Mouse (Mus musculus): ENCODE measurements at regions not wholly inside any gene's neighbourhood (a gene's known extent, or its start where the extent isn't known, plus 50 kb on each side); places are given as distances from the start of the nearest gene placed in this dataset.

GRCm38 (mm10) chr1:137588304-137589300, 586.9 kb downstream of the Ptprc start:
- Histone ChIP-seq H3K9ac (no peak overlapping the region), H3K4me3 (replicated peaks) (no peak overlapping the region), H3K27me3 (no peaks in the 10 kb centered on the region), H3K36me3 (replicated peaks) (no peaks in the 10 kb centered on the region), H3K27ac (replicated peaks) (no peak overlapping the region), H3K4me2 (no peak overlapping the region), H3K9me3 (replicated peaks) (no peaks in the 10 kb centered on the region), H3K4me1 (replicated peaks) (no peaks in the 10 kb centered on the region)
- ATAC-seq (ENCODE audit: insufficient read depth) = no peak
- WGBS (ENCODE audit: insufficient replicate concordance) = 57% methylated on average over 6 of the region's 6 CpGs

GRCm38 (mm10) chr1:137587481-137588228, 587.9 kb downstream of the Ptprc start:
- Histone ChIP-seq H3K27ac (replicated peaks) (no peak overlapping the region), H3K9ac (no peak overlapping the region), H3K27me3 (no peaks in the 10 kb centered on the region), H3K4me2 (no peak overlapping the region), H3K4me1 (replicated peaks) (no peaks in the 10 kb centered on the region), H3K36me3 (replicated peaks) (no peaks in the 10 kb centered on the region), H3K9me3 (replicated peaks) (no peaks in the 10 kb centered on the region), H3K4me3 (replicated peaks) (no peak overlapping the region)
- 67% methylated on average over 12 of the region's 12 CpGs for WGBS (ENCODE audit: insufficient replicate concordance)
- no peak for ATAC-seq (ENCODE audit: insufficient read depth)

- Histone ChIP-seq H3K4me1 (replicated peaks) (no peaks in the 10 kb centered on the region), H3K27ac (replicated peaks) (no peak overlapping the region), H3K27me3 (no peaks in the 10 kb centered on the region), H3K36me3 (replicated peaks) (no peaks in the 10 kb centered on the region), H3K4me3 (replicated peaks) (no peak overlapping the region), H3K4me2 (no peak overlapping the region), H3K9me3 (replicated peaks) (no peaks in the 10 kb centered on the region), H3K9ac (no peak overlapping the region)
- ATAC-seq (ENCODE audit: insufficient read depth) = no peak
- 55% methylated on average over 6 of the region's 6 CpGs for WGBS (ENCODE audit: insufficient replicate concordance)
Observed at GRCm38 (mm10) chr1:137584696-137585095, 590.8 kb downstream of the Ptprc start.

DNA sequence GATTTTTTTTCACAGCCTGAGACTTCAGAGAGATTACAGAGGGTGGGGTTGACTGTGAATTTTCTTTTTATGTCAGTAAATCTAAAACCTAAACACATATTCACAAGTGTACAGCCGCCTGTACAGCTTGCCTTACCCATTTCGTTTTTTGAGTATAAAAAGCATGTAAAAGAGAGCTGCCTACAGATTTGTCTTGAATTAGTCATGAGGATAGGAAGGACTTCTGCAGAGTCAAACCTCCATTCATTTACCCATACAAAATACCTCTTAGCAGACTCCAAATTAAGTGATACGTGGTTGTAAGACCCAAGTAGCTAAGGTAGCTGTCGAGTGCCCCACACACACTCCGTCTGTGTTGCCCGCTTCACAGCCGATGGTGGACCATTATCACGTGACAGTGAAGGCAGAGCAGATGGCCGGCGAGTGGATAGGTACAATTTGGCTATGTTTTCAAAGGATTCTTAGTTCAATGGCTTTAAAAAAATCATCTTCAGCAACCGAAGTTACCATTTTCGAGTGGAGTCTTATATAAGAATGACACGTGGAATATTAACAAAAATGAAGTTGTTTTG, 591.3 kb downstream of the Ptprc start:
- no peak overlapping the region for H3K4me2 ChIP-seq
- H3K36me3 ChIP-seq (replicated peaks) = no peaks in the 10 kb centered on the region
- H3K4me3 ChIP-seq (replicated peaks) = no peak overlapping the region
- H3K9ac ChIP-seq = no peak overlapping the region
- no peak overlapping the region for H3K27ac ChIP-seq (replicated peaks)
- no peak for ATAC-seq (ENCODE audit: insufficient read depth)
- H3K4me1 ChIP-seq (replicated peaks) = no peaks in the 10 kb centered on the region
- 72% methylated on average over 13 of the region's 13 CpGs for WGBS (ENCODE audit: insufficient replicate concordance)
- no peaks in the 10 kb centered on the region for H3K27me3 ChIP-seq
- no peaks in the 10 kb centered on the region for H3K9me3 ChIP-seq (replicated peaks)

DNA sequence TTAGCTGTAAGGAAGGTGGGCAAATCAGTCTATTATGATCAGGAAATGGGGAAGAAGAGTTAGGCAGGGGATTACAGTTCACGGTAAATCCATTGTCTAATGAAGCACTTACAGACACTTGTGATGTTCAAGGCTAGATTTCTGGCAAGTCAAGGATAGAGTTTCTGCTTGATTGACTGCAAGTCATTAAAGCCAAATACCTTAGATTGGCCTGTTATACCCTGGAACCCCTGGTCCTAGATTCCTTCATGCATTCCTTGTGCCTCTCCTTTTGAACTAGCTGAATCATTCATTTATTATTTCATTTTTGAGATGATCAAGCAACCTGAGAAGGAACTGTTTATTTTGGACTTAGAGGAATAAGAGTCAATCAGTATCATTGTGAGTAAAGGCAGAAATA, 597.9 kb downstream of the Ptprc start:
- H3K36me3 ChIP-seq (replicated peaks) = no peaks in the 10 kb centered on the region
- no peaks in the 10 kb centered on the region for H3K9me3 ChIP-seq (replicated peaks)
- ATAC-seq (ENCODE audit: insufficient read depth) = no peak
- no peak overlapping the region for H3K4me2 ChIP-seq
- 83% methylated on average over 1 of the region's 1 CpGs for WGBS (ENCODE audit: insufficient replicate concordance)
- no peaks in the 10 kb centered on the region for H3K4me1 ChIP-seq (replicated peaks)
- no peak overlapping the region for H3K9ac ChIP-seq
- H3K27ac ChIP-seq (replicated peaks) = no peak overlapping the region
- H3K4me3 ChIP-seq (replicated peaks) = no peak overlapping the region
- H3K27me3 ChIP-seq = no peaks in the 10 kb centered on the region

GRCm38 (mm10) chr1:137576174-137576573, 599.3 kb downstream of the Ptprc start:
- 77% methylated on average over 9 of the region's 9 CpGs for WGBS (ENCODE audit: insufficient replicate concordance)
- Histone ChIP-seq H3K9me3 (replicated peaks) (no peaks in the 10 kb centered on the region), H3K27ac (replicated peaks) (no peak overlapping the region), H3K36me3 (replicated peaks) (no peaks in the 10 kb centered on the region), H3K9ac (no peak overlapping the region), H3K4me1 (replicated peaks) (no peaks in the 10 kb centered on the region), H3K4me3 (replicated peaks) (no peak overlapping the region), H3K4me2 (no peak overlapping the region), H3K27me3 (no peaks in the 10 kb centered on the region)
- no peak for ATAC-seq (ENCODE audit: insufficient read depth)

DNA sequence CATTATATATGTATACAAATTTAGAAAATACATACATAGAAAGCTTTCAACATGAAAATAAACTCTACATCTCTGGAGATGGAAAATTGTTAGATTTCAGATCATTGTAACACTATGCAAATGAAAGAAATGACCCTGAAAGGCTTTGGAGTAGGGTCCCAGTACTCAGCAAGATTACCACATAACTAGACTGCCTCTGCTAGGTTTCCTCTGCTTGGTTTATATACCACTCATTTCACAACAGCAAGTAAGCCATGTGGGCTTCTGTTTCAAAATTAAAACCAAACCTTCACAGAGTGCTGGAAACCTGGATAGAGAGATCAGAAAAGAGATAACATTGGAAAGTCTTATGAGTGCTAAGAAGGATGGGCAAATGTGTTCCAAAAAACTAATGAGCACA, 600.1 kb downstream of the Ptprc start:
- no peak overlapping the region for H3K9ac ChIP-seq
- H3K27ac ChIP-seq (replicated peaks) = no peak overlapping the region
- no peaks in the 10 kb centered on the region for H3K9me3 ChIP-seq (replicated peaks)
- no peak overlapping the region for H3K4me2 ChIP-seq
- H3K4me1 ChIP-seq (replicated peaks) = no peaks in the 10 kb centered on the region
- no peaks in the 10 kb centered on the region for H3K36me3 ChIP-seq (replicated peaks)
- no peak overlapping the region for H3K4me3 ChIP-seq (replicated peaks)
- no peak for ATAC-seq (ENCODE audit: insufficient read depth)
- no peaks in the 10 kb centered on the region for H3K27me3 ChIP-seq

GRCm38 (mm10) chr1:137571905-137572865, 603.3 kb downstream of the Ptprc start:
- Histone ChIP-seq H3K27me3 (no peaks in the 10 kb centered on the region), H3K4me2 (no peak overlapping the region), H3K9ac (no peak overlapping the region), H3K27ac (replicated peaks) (no peak overlapping the region), H3K4me1 (replicated peaks) (no peaks in the 10 kb centered on the region), H3K9me3 (replicated peaks) (no peaks in the 10 kb centered on the region), H3K36me3 (replicated peaks) (no peaks in the 10 kb centered on the region), H3K4me3 (replicated peaks) (no peak overlapping the region)
- ATAC-seq (ENCODE audit: insufficient read depth) = no peak
- WGBS (ENCODE audit: insufficient replicate concordance) = 60% methylated on average over 6 of the region's 6 CpGs

GRCm38 (mm10) chr1:137571190-137571904, 604.2 kb downstream of the Ptprc start:
- ATAC-seq (ENCODE audit: insufficient read depth) = no peak
- no peaks in the 10 kb centered on the region for H3K36me3 ChIP-seq (replicated peaks)
- no peaks in the 10 kb centered on the region for H3K27me3 ChIP-seq
- WGBS (ENCODE audit: insufficient replicate concordance) = 48% methylated on average over 4 of the region's 4 CpGs
- H3K4me3 ChIP-seq (replicated peaks) = no peak overlapping the region
- H3K9ac ChIP-seq = no peak overlapping the region
- H3K27ac ChIP-seq (replicated peaks) = no peak overlapping the region
- no peaks in the 10 kb centered on the region for H3K9me3 ChIP-seq (replicated peaks)
- no peak overlapping the region for H3K4me2 ChIP-seq
- no peaks in the 10 kb centered on the region for H3K4me1 ChIP-seq (replicated peaks)

GRCm38 (mm10) chr1:137567526-137567925, 607.3 kb upstream of the Nr5a2 start:
- ATAC-seq (ENCODE audit: insufficient read depth) = no peak
- Histone ChIP-seq H3K9me3 (replicated peaks) (no peaks in the 10 kb centered on the region), H3K4me3 (replicated peaks) (no peak overlapping the region), H3K9ac (no peak overlapping the region), H3K27ac (replicated peaks) (no peak overlapping the region), H3K36me3 (replicated peaks) (no peaks in the 10 kb centered on the region), H3K27me3 (no peaks in the 10 kb centered on the region), H3K4me2 (no peak overlapping the region), H3K4me1 (replicated peaks) (no peaks in the 10 kb centered on the region)
- WGBS (ENCODE audit: insufficient replicate concordance) = 71% methylated on average over 1 of the region's 1 CpGs
